Mouse (Mus musculus) gastrocnemius, postnatal 25 days (tissue): ENCODE results near the gene Rnf220. TPM values are rescaled to one million over a fixed set of nuclear protein-coding genes. Genes with fewer than 3 reads are reported as not detected.

Source experiments
- DNase-seq: peaks from one replicate; pipeline ENCODE4 v3.0.0; 2022
- total RNA-seq, 2 experiments: library from RNA; stranded (reverse); gene quantifications; 1 replicate in 1 of 2; 2 replicates in 1 of 2; pipeline ENCODE4 v1.2.3; 2021

The Rnf220 gene
- total RNA-seq, 2 experiments from 2014 or later: 48.0 to 49.1 TPM

DNA sequence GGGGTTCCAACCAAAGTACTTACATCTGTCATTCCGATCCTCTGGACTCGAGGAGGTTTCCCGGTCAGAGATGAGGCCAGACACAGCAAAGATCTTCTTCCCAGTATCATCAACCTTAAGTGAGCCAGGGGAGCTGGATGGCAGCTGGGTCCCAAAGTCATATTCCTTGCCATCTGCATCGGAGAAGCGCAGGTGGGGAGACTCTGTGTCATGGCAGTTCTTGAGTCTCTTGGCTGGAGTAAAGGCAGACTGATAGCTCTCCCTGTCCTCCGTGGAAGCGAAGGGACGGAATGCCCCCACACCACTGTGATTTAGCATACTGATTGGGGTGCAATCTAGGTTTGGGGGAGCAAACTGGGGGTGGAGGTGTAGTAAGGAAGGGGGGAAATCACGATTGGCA is 7.3 kb downstream of the Rnf220 start:
- no peak for DNase-seq

- no peak for DNase-seq
These were observed 9.4 kb downstream of the Rnf220 start for GRCm38 (mm10) chr4:117487471-117487870.

DNA sequence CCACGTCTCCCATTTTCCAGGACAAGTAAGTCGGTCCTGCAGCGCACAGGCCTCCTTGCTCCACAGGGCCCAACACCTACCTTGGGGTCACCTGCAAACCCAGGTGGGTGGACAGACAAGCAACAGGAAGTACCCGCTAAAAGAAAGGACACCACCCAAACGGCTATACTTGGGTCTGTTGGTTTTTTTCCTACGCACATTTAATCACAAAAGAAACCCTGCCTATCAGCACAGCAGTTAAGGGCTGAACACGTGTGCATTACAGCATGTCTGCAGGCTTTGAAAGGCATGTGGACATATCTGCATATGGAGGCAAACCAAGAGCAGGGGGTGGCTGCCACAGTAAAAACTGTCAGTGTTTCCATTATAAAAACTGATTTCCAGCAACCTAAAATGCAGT is 10.7 kb downstream of the Rnf220 start:
- no peak for DNase-seq

GRCm38 (mm10) chr4:117485045-117485780 is 11.6 kb downstream of the Rnf220 start:
- DNase-seq: no peak

DNA sequence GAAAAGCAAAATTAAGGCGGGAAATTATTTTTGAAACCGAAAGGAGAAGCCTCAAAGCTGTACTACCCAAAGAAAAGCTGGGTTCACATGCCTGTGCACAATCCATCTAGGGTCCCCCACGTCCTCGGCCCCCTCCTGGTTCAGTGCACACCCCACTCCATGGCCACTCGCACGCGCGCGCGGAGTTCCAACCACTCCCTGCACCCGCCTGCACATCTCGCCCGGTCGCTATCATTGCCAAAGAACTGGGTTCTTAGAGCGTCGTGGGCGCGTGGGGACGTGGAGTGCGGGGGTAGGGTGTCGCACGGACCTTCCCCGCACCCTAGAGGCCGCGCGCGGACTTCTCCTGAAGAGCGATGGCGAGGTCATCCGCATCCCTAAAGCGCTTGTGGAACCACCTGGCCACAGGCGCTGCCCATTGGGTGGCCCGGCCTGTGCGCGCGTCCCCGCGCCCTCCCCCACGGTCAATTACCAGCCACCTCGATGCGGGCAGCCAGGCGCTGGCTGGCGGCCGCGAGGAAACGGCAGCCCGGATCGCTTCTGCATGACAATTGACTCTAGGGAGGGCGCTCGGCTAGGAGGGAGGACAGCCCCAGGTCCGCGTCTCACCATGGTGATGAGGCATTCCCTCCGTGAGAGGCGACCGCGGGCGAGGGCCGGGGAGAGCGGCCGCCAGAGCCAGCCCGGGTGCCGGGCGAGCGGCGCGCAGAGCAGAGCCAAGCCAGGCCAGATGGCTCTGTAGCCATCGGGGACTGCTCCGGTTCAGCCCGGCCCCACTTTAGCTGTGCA is 12.4 kb downstream of the Rnf220 start:
- peak; percentile 25 for DNase-seq

DNA sequence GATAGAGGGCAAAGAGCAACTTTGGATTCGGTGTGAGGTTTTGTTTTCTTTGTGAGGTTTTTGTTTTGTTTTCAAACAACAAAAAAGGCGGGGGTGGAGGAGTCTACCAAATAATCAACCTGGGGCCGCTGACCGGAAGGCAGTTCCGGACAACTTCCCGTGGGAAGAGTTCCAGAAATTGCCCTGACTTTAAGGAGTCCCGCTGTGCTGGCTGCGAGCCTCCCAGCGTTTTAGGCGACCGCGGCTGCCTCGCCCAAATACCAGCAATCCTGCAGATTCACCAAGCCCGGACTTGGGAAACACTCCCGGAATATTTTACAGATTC is 13.0 kb downstream of the Rnf220 start:
- peak; percentile 55 for DNase-seq

GRCm38 (mm10) chr4:117482103-117482502 is 14.7 kb downstream of the Rnf220 start:
- DNase-seq: no peak

DNA sequence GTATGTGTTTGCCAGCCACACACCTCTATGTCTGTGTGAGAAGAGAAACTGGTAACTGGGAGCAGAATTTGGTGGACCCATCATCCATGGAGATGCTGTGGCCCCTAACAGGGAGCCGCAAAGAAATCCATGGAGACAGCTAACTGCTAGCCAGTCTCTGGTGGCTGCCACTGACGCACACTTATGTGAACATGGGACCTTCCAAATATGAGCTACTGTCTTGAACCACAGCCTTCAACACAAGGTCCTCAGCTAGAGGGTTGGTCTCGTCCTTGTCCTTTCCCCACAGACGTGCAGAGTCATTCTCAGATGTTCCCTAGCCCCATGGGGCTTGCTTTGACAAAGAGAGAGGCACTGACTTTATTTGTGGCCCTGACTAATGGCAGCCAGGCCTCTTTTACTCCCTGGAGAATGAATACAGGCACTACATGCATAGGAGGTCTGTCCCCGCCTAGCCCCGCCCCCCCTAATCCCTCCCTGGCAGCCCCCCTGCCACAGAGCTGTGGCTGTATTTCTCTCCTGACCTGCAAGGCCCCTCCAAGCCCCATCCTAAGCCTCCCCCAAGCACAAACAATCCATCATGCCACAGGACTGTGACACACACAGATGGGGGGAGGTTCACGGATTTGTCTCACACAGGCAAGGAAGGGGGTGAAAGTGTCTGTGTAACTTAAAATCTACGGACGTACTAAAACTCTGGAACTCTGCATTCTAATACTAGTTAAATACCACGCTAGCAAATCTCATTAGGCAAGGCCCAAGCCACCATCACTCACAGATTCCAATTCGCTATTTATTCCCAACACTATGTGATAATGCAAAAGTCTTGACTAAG is 16.0 kb downstream of the Rnf220 start:
- DNase-seq: no peak

DNA sequence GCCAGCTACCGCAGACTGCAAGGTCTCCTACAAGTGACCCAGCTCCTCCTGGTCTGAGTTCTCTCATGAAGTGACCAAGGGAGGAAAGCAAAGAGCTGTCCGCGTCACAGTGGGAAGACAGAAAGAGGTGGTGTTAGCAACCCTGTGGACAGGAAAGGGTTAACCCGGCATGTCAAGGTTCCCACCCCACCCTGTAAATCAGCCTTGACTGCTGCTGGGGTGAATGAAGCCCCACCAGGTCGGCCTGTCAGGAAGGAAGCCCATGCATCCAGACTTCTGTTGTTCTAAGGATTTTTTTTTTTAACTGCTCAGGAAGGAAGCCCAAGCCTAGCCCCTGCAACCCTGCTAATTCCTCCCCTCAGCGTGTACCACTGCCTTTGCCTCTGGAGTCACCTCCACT is 16.9 kb downstream of the Rnf220 start:
- DNase-seq: no peak

DNA sequence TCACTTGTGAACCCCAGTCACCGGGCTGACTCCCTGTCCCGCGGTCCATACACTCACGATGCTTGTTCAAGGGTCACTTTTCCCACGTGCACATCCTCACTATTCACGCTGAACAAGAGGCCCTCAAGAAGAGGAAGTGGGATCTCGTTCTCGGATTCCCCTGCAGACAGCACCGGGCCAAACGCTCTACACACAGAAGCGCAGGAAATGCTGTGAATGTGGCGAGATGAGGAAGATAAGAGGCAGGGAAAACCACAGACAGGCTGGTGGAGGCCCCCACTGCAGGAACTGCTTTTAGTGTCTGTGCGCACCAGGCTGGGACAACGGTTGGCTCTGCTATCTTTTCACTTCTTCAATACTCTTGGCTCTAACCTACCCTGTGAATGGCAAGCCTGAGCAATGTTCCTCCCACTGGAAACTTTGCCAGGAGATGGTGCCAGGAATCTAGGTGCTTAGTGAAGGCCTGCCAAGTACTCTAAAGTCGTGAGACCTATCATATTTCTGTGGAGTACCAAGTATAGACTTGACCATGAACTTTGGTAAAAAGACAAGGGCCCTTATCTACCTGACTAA is 18.7 kb downstream of the Rnf220 start:
- DNase-seq: no peak

DNA sequence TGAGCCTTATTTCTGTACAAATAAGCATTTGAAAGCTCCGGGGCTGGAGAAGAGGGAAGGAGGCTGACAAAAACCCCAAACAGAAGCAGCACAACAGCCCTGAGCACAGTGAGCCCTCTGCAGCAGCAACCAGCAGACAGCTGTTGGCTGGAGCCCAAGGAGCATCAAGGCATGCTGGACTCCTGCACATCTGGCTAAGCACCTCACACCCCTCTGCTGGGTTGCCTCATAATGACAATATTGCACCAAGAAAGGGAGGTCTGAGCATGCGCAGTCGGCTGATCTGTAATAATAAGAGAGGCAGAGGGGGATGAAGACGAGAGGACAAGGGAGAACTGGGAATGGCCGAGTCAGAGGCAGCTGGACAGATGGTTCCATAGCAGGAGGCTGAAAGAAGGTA is 19.5 kb downstream of the Rnf220 start:
- DNase-seq: no peak

DNA sequence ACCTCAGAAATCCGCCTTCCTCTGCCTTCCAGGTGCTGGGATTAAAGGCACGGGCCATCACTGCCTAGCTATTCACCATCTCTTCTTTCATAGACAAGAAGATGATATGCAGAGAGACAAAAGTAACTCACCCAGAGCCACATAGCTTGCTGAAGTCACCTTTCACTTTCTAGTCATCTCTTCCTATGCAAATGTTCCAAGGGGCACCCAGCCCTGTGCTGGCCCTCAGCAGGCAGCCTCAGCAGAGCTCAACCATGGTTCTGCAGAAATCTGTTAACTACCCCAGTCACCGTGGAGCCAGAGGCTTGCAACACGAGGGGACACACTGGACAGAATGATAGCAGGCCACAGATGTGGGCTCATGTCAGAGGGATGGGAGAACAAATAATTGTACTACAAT is 20.1 kb downstream of the Rnf220 start:
- DNase-seq: no peak

DNA sequence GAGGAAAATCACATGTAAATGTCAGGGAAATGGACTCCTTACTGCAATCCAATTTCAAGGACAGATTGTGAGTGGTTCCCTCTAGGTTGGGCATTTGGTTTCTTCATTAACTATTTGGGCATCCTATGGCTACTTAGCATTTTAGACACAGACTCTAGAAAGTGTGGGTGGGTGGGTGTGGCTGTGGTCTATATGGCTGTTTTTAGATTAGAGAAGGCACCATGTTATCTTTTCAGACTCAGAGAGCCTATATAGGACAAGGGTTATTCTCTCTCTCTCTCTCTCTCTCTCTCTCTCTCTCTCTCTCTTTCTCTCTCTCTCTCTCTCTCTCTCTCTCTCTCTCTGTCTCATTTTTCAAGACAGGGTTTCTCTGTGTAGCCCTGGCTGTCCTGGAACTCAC is 20.5 kb downstream of the Rnf220 start:
- no peak for DNase-seq

DNA sequence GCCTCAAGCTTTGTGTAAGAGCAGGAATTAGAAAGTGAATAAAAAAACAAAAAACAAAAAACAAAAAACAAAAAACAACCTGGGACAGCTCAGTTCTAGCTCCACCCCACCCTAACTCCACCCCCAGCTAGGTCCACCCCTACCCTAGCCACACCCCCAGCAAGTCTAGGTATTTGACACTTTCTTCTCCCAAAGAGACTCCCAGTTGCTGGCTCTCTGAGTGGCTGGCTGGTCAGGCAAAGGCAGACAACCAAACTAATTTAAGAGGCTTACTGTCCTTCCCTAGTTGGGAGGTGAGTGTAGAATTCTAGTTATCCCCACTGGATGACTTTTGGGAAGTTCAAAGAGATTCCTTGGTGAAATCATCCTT is 22.9 kb downstream of the Rnf220 start:
- DNase-seq: no peak

GRCm38 (mm10) chr4:117473291-117473984 is 23.4 kb downstream of the Rnf220 start:
- no peak for DNase-seq

DNA sequence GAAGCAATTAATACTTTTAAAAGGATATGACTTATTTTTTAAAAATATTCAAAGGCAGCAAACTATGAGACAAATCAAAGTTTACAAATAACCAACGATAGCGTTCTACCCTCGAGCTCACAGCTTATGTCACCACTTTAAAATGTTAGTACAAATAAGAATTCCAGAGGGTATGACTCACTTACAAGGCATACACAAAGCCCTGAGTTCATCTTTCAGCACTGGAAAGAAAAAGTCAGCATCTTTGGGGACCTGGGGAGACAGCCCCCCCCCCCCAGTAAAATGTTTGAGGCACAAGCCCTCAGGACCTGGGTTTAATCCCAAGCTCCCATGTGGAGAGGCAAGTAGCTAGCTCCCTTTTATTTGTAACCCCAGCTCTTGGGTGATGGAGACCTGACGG is 27.4 kb downstream of the Rnf220 start:
- DNase-seq: no peak

- no peak for DNase-seq
These were observed 28.9 kb downstream of the Rnf220 start for GRCm38 (mm10) chr4:117467936-117468335.

GRCm38 (mm10) chr4:117449151-117449550 is 47.7 kb downstream of the Rnf220 start:
- DNase-seq: no peak

GRCm38 (mm10) chr4:117447926-117448325 is 48.9 kb downstream of the Rnf220 start:
- DNase-seq: no peak

- no peak for DNase-seq
These were observed 51.2 kb downstream of the Rnf220 start for GRCm38 (mm10) chr4:117445516-117446207.

DNA sequence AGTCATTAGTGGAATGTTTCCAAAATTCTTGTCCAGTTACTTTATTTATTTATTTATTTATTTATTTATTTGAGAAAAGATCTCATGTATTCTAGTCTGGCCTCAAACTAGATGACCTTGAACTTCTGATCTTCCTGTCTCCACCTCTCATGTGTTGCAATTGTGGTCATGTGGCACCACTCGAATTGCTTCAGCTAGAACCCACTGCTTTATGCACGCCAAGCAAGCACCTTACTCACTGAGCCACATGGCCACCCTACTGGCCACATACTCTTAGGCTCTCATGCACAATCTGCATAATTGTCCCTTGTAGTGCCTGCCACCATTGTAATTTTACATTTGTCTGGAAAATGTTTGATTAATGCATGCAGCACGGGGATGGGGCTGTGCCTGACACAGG is 57.9 kb downstream of the Rnf220 start:
- DNase-seq: no peak
